Mouse (Mus musculus): ENCODE results near the gene Cnst. TPM values are rescaled to one million over a fixed set of nuclear protein-coding genes. Genes with fewer than 3 reads are reported as not detected.

Gene Cnst
- total and polyA plus RNA-seq, 3 experiments: 14.5 to 35.1 (median 26.3) TPM

- no peak for DNase-seq
Observed at GRCm38 (mm10) chr1:179553197-179553948, 7.2 kb downstream of the Cnst start.

- no peak for DNase-seq
Observed at GRCm38 (mm10) chr1:179553949-179554347, 7.8 kb downstream of the Cnst start.

- DNase-seq: no peak
Observed at GRCm38 (mm10) chr1:179556921-179557320, 10.8 kb downstream of the Cnst start.

GRCm38 (mm10) chr1:179559446-179560194 lies 13.4 kb downstream of the Cnst start:
- no peak for DNase-seq

- DNase-seq: peak; percentile 33
Observed at GRCm38 (mm10) chr1:179560845-179561430, 14.8 kb downstream of the Cnst start.

GRCm38 (mm10) chr1:179563211-179563610 lies 17.0 kb downstream of the Cnst start:
- DNase-seq: no peak

GRCm38 (mm10) chr1:179563926-179564325 lies 17.8 kb downstream of the Cnst start:
- peak; percentile 86 for DNase-seq

- no peak for DNase-seq
Observed at GRCm38 (mm10) chr1:179567558-179567957, 21.4 kb downstream of the Cnst start.

GRCm38 (mm10) chr1:179568690-179569398 lies 22.7 kb downstream of the Cnst start:
- DNase-seq: no peak

GRCm38 (mm10) chr1:179570482-179570881 lies 24.3 kb downstream of the Cnst start:
- peak; percentile 44 for DNase-seq

- DNase-seq: no peak
Observed at GRCm38 (mm10) chr1:179571686-179572085, 25.5 kb downstream of the Cnst start.

- DNase-seq: no peak
Observed at GRCm38 (mm10) chr1:179573650-179574206, 27.6 kb downstream of the Cnst start.

GRCm38 (mm10) chr1:179578625-179579024 lies 32.5 kb downstream of the Cnst start:
- DNase-seq: no peak

- DNase-seq: no peak
Observed at GRCm38 (mm10) chr1:179580200-179580599, 34.0 kb downstream of the Cnst start.

- DNase-seq: no peak
Observed at GRCm38 (mm10) chr1:179581422-179581821, 35.3 kb downstream of the Cnst start.

GRCm38 (mm10) chr1:179582021-179582433 lies 35.9 kb downstream of the Cnst start:
- DNase-seq: no peak

GRCm38 (mm10) chr1:179583090-179583489 lies 36.9 kb downstream of the Cnst start:
- no peak for DNase-seq

GRCm38 (mm10) chr1:179584220-179584619 lies 38.0 kb downstream of the Cnst start:
- no peak for DNase-seq

GRCm38 (mm10) chr1:179585646-179586045 lies 39.5 kb downstream of the Cnst start:
- no peak for DNase-seq

- no peak for DNase-seq
Observed at GRCm38 (mm10) chr1:179586430-179587095, 40.4 kb downstream of the Cnst start.

GRCm38 (mm10) chr1:179588230-179588629 lies 42.1 kb downstream of the Cnst start:
- no peak for DNase-seq
